Mouse (Mus musculus): ENCODE results near the gene Mgat5.

DNA sequence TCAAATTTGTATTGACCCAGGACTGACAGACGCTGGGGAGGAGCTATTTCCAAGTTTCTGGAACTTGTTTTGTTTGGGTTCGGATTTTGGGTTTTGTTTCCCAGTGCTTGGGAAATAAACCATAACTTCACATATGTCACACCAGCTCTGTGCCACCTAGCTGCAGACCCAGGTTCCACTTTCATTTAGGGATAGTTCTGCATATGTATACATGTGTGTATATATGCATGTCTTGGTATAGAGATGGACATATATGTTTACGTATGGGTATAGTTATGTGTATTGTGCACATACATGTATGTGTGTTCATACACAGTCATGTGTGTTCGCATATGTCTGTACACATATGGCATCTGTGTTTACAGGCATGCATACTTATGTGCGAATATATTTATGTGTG, 326.9 kb downstream of the Mgat5 start:
- TF ChIP-seq GATA1 (IDR thresholded peaks at IDR 0.05; ENCODE audit: borderline replicate concordance, low read length) = no peak
- TF ChIP-seq CTCF (IDR thresholded peaks at IDR 0.05; ENCODE audit: low read depth, low read length) = no peak

Data from G1E (cell line).